Mouse (Mus musculus): ENCODE measurements around the gene Fam92b.
A peak's percentile ranks its signal among the peaks of the same experiment; 100 is the strongest.

The Fam92b gene

DNA sequence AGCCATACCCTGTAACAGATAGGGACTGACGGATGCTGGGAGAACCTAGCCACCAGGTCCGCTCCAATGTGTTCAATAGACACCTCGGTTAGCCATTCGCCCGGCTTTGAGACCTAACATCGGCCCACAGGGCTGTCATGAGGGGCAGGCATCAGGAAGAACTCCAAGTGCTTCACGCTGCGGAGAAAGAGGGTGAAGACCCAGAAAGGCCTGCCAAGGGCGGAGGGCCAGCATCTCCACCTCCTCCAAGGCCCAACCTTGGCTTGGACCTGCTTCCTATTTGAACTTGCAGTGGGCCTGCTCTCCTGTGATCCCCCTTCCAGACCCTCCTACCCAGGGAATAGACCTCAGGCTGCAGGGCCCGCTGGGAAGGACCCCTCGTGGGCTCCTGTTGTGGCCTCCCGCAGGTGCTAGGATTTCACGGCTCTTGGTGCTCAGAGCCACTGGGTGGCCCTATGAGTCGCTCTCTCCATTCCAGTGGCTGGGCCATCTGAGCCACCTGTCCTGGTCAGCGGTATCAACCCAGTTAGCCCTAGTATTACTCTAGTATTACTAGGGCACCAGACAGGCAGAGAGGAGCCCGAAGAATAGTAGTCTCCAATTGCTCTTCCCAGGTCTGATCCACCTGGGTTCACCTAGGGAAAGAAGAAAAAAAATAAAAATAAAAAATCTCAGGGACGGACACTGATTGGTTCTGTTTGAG lies 13.0 kb upstream of the Fam92b start:
- DNase-seq (ENCODE audit: low spot score) = no peak

DNA sequence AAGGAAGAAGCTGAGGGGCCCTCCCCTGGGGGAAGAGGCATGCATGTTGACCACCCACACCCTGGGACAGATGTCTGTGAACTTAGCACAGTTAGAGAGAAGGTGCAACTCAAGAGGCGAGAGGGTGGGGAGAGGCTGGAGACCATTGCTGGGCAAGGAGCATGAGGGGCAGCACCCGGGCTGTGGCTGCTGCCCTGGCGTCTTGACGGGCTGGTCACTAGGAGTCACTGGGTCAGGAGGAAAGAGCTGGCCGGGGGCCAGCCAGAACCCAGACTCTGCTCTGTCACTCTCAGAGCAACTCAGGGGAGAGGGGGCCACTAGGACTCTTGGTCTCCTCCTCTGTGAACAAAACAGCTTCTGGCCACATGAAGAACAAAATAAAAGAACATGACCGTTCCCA lies 12.2 kb upstream of the Fam92b start:
- no peak for DNase-seq (ENCODE audit: low spot score)

DNA sequence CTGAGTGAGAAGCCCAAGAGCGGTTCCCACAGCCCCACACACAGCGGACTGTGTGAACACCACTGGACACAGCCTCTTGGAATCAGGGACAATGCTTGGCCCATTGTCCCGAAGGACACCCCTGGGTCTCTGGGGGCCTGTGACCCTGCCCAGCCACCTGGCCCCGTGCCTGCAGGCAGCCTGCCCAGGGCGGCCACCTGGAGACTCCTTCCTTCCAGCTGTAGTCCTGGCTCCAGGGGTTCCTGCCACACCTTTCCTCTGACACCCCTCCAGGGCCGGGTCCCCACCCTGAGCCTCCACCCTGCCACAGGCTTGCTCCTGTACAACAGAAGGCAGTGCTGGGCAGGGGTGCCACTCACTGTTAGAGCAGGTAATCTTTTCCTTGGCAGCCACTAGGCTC lies 11.2 kb upstream of the Fam92b start:
- DNase-seq (ENCODE audit: low spot score) = no peak

DNA sequence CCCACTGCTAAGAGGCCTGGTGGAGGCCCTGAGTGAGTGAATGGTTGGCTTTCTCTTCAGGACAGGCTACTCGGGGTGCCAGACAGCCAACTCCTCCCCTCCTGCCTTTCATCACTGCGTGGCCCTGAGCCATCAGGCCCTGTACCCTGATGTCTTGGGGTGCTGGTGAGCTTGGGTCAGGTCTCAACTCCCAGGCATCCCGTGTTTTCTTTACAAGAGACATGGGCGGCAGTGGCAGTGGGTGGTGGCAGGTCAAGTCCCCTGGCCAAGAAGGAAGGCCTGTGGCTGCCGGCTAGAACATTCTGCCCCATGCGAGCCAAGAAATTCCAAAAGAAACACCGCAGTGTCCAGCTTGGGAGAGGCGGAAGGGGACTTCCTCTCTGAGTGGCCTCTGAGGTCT lies 9.2 kb upstream of the Fam92b start:
- DNase-seq (ENCODE audit: low spot score) = no peak

DNA sequence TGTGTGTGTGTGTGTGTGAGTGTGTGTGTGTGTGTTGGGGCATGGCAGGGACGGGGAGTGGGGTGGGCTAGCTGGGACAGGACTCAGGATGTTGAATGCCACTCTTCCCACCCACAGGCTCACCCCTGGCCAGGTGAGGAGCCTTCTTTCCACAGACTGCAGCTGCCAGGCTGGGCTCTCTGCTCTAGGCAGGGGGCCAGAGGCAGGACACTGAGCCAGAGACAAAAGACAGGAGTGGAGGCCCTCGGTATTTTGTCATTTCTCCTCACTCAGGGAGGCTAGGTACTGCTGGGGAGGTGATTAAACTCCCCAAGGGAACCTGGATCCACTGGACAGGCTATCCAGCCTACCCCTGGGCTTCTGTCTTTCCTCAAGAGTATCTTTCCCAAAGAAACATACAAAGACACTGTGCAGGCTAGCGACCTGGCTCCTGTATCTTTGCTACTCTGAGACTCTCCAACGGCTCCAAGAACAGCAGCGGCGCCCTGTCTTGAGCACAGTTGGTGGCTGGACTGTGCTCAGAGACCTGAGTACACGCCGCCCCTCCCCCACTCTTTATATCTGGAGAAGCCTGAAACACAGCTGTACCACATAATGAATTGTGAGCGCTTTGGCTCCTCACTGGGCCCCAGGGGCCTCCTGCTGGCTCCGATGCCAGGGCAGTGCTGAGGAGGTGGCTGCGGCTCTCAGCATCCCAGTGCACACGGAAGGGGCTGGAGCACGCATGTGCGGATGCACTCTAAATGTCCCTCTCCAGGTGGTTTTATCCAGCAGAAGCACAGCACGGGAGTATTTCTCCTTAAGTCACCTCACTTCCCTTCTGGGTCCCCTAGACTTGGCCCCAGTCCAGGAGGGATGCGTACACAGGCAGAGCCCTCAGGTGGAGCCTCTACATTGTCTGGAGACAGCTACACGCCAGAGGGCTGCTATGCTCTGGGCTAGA lies 7.9 kb upstream of the Fam92b start:
- no peak for DNase-seq (ENCODE audit: low spot score)

DNA sequence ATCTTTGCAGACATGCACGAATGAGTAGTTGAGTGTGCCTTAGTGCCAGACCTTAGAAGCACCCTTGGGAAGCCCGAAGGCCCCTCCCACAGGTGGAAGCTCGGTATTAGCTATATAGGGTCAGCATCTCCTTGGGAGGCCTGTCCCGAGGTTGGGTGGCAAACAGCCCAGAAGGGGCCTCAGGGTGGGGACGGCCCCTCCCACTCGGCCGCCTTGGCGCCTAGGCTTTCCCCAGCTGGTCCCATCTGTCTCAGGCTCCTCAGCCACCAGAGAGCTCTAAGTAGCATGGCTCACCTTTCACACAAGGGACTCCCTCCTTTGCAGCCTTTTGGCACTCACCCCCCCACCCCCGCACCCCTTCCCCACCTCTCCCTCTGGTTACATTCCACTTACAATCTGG lies 7.1 kb upstream of the Fam92b start:
- DNase-seq (ENCODE audit: low spot score) = no peak

DNA sequence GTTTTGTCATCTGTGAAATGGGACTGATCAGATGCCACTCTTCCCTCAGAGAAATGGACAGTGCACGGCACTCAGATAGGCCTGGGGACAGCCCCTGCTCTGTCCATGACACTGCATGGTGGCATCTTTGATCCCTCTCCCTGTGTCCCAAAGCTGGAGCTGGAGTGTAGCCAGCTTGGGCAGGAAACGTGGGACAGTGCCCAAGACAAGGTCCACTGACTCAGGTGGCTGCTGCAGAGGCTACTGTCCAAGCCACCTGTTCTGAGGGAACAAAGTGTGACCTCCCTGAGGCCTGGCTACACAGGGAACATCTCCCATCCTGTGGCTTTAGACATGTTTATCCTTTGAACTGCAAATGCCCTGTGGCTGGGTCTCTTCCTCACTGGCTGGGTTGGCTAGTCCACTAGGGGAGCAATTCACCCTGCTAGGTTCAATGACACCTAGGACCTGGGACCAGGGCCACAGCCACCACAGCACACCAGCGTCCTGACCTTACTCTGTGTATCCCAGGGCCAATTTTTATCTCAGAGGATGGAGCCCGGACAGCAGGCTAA lies 4.7 kb upstream of the Fam92b start:
- DNase-seq (ENCODE audit: low spot score) = no peak

DNA sequence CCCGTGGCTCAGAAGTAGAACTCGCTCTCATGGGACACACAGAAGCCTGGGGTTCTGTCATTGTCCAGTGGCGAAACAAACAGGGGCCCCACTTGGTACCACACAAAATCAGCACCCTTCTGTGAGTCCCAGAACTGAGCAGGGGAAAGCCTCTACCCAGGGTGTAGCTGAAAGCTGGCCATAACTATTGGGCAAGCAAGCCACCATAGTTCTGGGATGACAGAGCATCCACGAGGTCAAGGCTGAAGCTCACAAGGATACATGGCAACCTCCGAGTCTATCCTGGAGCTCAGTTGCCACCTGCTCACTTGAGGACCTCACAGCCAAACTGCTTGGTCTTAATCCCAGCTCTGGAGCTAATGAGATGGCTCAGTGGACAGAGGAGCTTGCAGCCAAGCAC lies 4.0 kb upstream of the Fam92b start:
- no peak for DNase-seq (ENCODE audit: low spot score)

DNA sequence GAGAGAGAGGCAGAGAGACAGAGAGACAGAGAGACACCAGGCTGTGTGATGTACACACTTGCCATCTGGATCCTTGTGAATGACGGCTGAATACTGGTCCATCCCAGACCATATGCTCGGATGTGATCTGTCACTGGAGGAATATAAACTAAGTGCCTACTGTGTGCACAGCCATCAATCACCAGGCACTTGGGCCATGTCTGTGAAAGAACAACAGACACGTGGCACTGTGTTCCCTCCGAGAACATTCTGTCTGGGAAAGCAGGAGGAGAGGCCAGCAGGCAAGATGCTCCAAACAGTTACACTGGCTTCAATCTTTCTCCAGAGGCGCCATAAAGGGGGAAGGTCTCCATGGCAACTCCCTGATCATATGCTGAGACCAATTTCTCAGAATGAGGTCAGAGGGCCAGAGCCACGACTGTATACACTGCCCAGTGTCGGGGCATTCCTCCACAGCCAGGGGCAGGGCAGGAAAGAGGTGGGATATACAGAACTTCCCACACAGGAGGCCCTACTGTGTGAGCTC lies 3.2 kb upstream of the Fam92b start:
- no peak for DNase-seq (ENCODE audit: low spot score)

DNA sequence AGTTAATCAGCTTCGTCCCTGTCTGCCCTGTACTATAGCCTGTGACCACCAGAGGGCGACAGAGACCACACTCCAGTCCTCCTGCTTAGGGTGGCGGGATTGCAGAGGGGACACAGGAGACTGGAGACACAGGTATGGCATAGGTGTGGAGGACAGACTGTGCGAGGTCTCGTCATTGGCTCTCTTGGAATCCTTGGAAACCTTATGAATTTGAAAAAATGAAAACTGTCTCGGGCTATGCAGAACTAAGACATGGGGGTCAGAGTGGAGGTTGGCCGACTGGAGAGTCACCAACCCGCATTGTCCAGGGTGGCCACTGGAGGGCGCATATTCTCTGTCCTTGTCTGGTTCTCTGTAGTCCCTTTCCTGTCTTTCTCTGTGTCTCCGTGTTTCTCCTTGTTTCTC lies 1.8 kb upstream of the Fam92b start:
- DNase-seq (ENCODE audit: low spot score) = peak; percentile 98

DNA sequence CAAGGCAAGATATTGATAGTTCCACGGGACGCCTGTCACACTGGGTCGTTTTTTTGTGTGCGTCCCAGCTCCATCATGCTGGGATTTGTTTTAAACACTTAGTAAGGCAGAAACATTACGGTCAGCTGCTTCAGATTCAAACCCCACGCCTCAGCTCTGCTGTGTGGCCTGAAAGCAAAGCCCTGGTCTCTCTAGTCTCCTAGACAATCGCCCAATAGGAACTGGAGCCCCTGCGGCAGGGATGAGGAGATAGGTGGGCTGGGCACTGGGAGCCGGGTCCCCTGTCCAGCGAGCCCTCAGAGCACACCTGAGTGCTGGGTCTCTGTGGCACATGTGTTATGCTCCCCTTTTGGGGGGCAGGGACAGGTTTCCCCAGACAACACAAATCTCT lies 853 bp upstream of the Fam92b start:
- DNase-seq (ENCODE audit: low spot score) = no peak

DNA sequence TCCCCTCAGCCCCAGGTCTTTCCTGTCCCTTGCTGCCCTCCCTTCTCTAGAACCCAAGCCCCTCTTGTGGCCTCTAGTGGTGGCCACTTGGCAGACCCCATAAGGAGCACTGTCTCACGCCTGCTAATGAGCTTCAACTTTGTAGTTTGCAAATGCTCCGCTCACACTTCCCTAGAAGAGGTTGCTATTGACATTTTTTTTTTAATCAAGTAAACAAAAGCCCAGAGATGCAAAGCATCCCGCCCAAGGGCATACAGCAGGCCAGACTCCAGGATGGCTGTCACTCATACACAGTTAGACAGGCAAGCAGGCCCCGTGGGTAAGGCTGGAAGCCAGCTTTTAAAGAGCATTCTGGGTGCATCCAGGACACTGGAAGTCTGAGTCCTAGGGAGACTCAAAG lies 661 bp downstream of the Fam92b start:
- no peak for DNase-seq (ENCODE audit: low spot score)

DNA sequence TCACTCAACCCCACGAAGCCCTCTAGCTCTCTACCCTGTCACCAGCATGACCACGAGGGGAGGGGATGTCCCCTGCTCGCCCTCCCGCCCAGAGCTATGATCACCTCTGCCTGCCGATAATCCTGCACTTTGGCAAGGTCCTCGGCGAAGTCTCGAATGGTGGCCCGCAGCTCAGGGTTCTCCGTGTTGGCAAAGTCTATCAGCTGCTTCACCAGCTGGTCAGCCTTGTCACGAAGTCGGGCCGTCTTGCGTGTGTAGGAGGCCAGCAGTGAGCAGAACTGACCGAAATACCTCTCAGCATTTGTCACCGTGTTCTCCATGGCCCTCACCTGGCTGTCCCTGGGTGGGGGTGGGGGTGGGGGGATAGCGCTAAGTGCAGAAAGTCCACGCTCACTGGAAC lies 2.7 kb downstream of the Fam92b start:
- no peak for DNase-seq (ENCODE audit: low spot score)

DNA sequence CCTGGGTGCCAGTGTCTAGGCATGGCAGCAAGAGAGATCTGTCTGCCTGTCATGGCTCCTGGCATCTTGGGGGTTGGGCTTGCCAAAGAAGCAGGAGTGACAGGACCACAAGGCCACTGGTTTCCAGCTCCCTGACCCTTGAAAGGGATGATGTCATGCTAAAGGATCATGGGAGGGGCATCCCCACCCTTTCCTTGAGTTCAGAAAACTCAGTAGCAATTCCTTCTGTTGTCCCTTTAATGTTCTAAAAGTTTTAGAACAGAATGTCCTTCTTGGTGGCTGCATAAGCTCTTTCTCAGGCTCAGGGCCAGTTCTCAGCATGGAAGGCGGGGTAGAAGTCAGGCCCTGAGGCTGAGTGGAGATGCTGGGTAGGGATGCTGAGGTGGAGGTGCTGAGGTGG lies 4.1 kb downstream of the Fam92b start:
- DNase-seq (ENCODE audit: low spot score) = no peak

DNA sequence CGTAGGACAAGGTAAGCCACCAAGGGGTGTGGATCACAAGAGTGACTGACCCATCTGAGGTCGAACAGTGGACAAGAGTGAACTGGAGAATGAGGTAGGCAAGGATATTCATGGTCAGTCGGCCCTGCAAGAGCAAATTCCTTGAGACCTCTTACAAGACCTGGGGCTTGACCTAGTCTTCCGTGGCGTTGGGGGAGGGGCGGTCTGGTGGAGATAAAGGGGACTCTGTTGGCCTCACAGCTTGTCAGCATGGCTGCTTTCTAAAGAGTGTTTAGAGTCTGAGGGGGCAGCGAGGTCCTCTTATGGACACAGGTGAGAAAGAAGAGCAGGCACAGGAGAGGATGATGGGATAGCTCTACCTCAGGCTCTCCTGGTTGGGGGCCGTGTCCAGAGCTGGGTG lies 8.1 kb downstream of the Fam92b start:
- DNase-seq (ENCODE audit: low spot score) = no peak

DNA sequence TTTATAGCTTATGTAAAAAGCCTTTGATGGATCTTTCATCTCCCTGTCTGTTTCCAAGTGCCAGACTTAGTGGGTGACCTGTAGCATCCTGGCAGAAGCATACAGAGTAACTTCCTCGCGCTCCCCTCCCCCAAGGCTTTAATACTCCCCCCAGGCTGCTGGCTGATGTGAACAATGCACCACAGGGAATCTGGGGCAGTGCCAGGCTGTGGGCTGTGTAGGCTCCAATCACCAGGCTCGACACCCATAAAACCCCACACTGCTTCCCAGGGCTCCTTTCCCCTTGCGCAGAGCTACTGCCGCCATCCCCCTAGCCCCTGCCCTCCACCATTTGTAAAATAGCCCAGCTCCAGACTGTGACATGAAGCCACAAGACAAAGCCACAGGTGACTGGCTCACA lies 9.4 kb downstream of the Fam92b start:
- DNase-seq (ENCODE audit: low spot score) = no peak

DNA sequence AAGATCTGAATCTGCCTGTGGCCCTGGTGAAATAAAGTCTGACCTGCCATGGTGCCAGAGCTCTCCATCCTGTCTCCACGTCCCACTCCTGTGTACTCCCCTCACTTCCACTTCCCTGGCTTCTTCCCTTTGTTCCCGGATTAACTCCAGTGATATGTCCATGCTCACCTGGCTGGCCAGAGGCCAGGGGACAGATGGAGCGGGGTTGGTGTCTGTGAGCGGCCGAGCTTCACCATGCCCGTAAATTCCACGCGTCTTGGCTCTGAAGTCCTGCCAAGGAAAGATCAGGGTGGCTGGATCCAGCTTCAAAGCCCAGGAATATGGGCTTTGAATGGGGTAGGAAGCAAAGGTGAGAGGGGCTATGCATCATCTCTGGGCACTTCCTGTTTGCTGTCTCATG lies 10.1 kb downstream of the Fam92b start:
- DNase-seq (ENCODE audit: low spot score) = no peak

DNA sequence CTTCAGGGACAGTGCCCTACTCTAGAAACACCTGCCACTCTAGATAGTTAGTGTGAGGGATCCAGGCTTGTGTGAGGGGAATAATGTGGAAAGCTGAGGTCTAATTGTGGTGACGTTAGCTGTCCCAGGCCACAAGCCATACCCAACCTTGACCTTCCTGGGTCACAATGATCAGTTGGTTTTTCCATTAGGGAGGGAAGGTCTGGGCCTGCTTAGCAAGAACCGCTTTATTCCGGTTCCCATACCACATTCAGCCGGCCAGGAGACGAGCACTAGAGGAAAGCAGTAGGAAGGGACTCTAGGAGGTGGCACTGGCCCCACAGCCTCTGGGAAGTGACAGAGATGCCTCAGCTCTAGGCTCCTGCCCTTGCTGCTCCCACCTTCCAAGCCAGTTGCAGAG lies 13.2 kb downstream of the Fam92b start:
- DNase-seq (ENCODE audit: low spot score) = no peak

DNA sequence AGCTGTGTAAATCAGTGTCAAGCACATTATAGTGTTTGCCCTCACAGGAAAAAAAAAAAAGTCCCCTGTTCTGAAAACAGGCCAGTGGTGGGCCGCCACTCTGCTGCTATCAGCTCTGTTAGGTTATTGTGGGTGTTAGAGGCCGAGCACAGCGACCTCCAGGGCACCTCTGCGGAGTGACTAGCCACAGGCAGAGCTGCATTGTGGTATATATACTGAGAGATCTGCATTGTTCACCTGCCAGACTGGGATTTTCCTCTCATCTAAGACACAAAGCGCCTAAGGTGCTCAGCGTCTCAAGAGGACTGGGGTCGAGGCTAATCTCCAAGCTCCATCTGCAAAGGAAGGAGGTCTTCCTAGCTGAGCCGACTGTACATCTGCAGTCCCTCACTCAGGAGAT lies 13.9 kb downstream of the Fam92b start:
- DNase-seq (ENCODE audit: low spot score) = no peak

DNA sequence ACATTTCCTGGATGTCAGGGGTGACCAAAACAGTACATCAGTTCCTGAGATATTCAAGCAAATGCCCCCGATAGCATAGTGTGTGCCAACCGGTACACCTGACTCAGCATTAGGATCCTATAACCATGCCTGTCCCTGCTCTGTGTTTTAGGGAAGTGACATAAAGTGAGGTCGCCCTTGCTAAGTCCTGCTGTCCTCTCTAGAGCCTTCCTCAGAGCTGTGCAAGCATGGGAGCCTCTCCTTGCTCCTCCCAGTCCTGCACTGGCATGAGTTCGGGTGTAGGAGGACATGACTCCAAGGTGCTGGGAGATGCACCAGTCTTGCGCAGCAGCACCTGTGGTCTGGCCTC lies 14.9 kb downstream of the Fam92b start:
- no peak for DNase-seq (ENCODE audit: low spot score)

DNA sequence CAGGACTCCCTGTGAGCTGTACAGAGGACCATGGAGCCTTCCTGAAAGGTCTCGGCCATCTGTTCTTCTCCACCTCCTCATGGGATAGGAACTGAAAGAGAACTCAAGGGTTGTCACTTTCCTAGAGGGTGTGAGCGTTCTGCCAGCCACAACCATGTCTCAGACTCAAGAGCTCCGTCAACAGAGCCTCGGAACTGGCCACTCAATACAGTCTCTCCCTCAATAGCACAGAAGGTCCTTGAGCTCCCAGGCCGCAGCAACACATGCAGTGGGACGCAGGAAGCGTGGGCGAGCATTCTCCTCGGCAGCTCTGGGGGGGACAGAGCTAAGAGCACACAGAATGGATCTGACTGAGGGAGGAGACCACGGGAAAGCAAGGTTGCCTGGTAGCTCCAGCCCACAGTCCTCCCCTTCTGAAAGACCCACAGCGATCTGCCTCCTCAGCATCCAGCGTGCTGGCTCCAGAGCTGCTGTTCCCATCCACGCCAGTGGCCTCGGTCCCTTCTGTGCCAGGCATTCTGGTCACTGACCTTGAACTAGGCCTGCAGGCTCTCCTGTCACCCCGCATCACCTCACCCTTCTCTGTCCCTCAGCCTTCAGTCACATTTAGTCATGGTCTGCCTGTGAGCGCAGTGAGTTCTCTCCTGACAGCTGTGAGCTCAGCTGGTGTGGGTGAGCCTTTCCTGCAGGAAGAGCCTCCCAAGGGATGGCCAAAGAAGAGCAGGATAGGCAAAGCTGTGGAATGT lies 15.4 kb downstream of the Fam92b start:
- no peak for DNase-seq (ENCODE audit: low spot score)

DNA sequence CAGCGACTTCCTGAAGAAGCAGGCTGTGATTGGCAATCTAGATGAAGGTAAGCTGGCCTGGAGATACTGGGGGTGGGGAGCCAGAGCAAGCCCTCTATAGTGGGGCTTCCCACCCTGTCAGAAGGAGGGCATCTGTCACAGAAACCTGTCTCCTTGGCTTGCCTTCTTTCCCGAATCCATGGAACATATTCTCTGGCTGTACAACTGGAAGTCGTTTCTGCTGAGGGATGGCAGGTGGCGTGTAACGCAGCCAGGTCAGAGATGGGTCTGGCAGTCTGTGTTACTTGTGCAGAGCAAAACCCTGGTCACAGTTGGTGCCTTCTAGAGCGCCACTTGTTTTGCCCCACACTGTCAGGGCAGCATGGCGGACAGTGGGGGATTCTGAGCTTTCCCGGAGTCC lies 16.9 kb downstream of the Fam92b start:
- DNase-seq (ENCODE audit: low spot score) = no peak

DNA sequence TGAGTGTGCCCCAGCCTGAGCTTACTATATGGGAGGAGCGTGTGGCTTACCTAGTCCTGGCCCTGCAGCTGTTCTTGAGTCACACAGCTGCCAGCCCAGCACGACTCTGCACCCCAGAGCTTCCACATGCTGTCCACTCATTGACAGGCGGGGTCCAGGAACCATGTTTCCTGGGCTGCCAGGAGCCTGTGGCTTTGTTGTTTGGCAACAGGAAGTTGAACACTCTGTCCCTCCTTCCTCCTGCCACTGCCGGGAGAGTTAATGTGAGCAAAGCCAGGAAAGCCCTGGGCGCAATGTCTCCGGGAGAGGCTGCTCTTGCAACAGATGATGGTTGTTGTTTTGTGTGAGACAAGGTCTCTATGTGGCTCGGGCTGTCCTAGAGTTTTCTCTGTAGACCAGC lies 24.6 kb downstream of the Fam92b start:
- no peak for DNase-seq (ENCODE audit: low spot score)

Data from ovary, postnatal 10 days (tissue).